Mouse (Mus musculus): ENCODE measurements around the gene Gm20518.

DNA sequence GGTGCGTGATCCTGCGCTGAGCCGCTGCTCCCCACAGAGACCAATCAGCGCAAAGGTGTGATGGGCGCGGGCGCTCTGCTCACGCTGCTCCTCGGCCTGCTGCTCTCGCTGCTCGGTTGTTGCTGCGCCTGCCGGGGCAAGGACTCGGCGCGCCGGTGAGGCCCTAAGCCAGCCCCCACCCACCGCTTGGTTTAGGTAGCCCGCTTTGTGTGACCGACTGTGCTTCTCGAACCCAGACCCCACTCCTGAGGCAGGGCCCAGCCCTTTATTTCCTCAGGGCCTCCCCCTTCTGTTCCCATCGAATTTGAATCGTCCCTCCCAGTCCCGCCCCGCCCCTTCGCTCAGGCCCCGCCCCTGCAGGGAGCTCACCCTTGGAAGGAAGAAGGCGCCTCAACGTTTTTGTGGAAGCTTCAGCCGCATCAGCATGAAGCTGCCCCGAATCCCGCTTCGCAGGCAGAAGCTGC is 87.0 kb downstream of the Gm20518 start:
- TF ChIP-seq CTCF (IDR thresholded peaks at IDR 0.05; ENCODE audit: low read depth, low read length): no peak
- TF ChIP-seq TAL1 (conservative IDR thresholded peaks at IDR 0.05; ENCODE audit: low read depth, low read length): no peak
- no peak for TF ChIP-seq GATA1 (IDR thresholded peaks at IDR 0.05; ENCODE audit: borderline replicate concordance, low read length)
- TF ChIP-seq GATA2 (IDR thresholded peaks at IDR 0.05; ENCODE audit: borderline replicate concordance, low read depth, low read length): no peak
